Comparison of ENCODE assay signal across 9 mouse cellular contexts in the genomic region with DNA sequence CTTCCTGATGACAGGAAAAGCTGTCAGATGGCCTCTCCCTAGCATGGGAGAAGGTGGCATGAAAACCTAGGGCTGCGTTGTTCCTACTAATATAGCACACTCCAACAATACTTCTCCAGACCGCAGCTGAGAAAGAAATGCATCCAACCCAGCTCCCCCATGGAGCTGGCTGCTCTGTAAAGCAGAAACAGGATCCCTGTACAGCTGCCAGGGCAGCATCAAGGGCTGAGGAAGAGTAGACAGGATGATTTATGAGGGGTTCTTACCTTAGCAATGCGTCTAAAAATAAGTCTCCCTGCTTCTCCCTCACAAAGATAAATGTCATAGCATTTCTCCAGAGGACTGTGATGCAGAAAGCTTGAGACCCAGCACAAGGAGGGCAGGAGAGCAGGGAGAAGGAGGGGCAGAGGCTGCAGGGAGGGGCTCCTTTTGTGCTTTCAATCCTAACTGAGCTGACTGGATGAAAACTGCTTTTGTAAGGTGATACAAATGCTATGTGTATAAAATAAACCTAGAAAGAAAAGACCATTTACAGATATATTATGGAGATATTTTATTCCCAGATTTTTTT.
DNase-seq lines count a peak whose midpoint lies in the region; ATAC-seq lines count a peak whose summit lies in the region.
"Had no signal": no experiment of that assay in that cellular context is flagged by ENCODE, and none has a peak within 500 bp of the region (broad histone marks: within the 10 kb centered on the region; RNA-seq: fewer than 3 reads in every experiment).

No protein-coding gene starts in this region.

- no peak for ATAC-seq in liver, embryonic 12.5 days
- peak; percentile 61 for ATAC-seq in intestine, embryonic 15.5 days
- peak; percentile 62 for ATAC-seq in neural tube, embryonic 15.5 days (ENCODE audit: low FRiP score)

- H3K4me3 ChIP-seq in liver, embryonic 12.5 days: no peak overlapping the region
- no peak overlapping the region for H3K4me3 ChIP-seq in intestine, embryonic 15.5 days (replicated peaks)
- no peak overlapping the region for H3K4me3 ChIP-seq in neural tube, embryonic 15.5 days (replicated peaks)

- WGBS in liver, embryonic 12.5 days (ENCODE audit: insufficient replicate concordance): 54% methylated on average over 3 of the region's 3 CpGs
- 12% methylated on average over 3 of the region's 3 CpGs for WGBS in intestine, embryonic 15.5 days
- 7% methylated on average over 3 of the region's 3 CpGs for WGBS in neural tube, embryonic 15.5 days

- peaks cover 11% of the 10 kb centered on the region for H3K4me1 ChIP-seq in liver, embryonic 12.5 days
- peaks cover 7% of the 10 kb centered on the region; the same call in 1 of the 2 replicates for H3K4me1 ChIP-seq in intestine, embryonic 15.5 days (replicated peaks)
- H3K4me1 ChIP-seq in neural tube, embryonic 15.5 days: peaks cover 10% of the 10 kb centered on the region

- no peak overlapping the region for H3K27ac ChIP-seq in liver, embryonic 12.5 days
- H3K27ac ChIP-seq in intestine, embryonic 15.5 days: no peak overlapping the region
- H3K27ac ChIP-seq in neural tube, embryonic 15.5 days (replicated peaks): peak overlapping the region; percentile 41; the same call in 1 of the 2 replicates
- H3K27ac ChIP-seq: macrophage had no signal

- H3K9me3 ChIP-seq in liver, embryonic 12.5 days (replicated peaks): no peaks in the 10 kb centered on the region
- no peaks in the 10 kb centered on the region for H3K9me3 ChIP-seq in intestine, embryonic 15.5 days
- no peaks in the 10 kb centered on the region for H3K9me3 ChIP-seq in neural tube, embryonic 15.5 days (replicated peaks)

- peaks cover 9% of the 10 kb centered on the region; the same call in 1 of the 2 replicates for H3K36me3 ChIP-seq in liver, embryonic 12.5 days
- no peaks in the 10 kb centered on the region for H3K36me3 ChIP-seq in intestine, embryonic 15.5 days
- H3K36me3 ChIP-seq in neural tube, embryonic 15.5 days: no peaks in the 10 kb centered on the region; the same call in 1 of the 2 replicates

- DNase-seq in liver: peak; percentile 7
- peak; percentile 47 for DNase-seq in embryo, embryonic 11.5 days (ENCODE audit: low read depth, low spot score)
- DNase-seq in right cerebral cortex, postnatal 4 days: no peak
- no peak for DNase-seq in urinary bladder, postnatal 36 days (ENCODE audit: low spot score in 2 of 2)
- DNase-seq in lung, postnatal 25 days (ENCODE audit: low spot score): no peak

- H3K4me2 ChIP-seq in liver, embryonic 12.5 days: no peak overlapping the region
- no peak overlapping the region for H3K4me2 ChIP-seq in intestine, embryonic 15.5 days (replicated peaks)
- H3K4me2 ChIP-seq in neural tube, embryonic 15.5 days: no peak overlapping the region

- no peaks in the 10 kb centered on the region for H3K27me3 ChIP-seq in liver, embryonic 12.5 days (replicated peaks)
- H3K27me3 ChIP-seq in intestine, embryonic 15.5 days (replicated peaks): no peaks in the 10 kb centered on the region
- no peaks in the 10 kb centered on the region for H3K27me3 ChIP-seq in neural tube, embryonic 15.5 days (replicated peaks)

- H3K9ac ChIP-seq in liver, embryonic 12.5 days: no peak overlapping the region
- H3K9ac ChIP-seq in intestine, embryonic 15.5 days: no peak overlapping the region
- no peak overlapping the region for H3K9ac ChIP-seq in neural tube, embryonic 15.5 days (replicated peaks)

Comparison
In these comparisons a context has a peak if more than half of its experiments do, and no peak if none do; other contexts are left out.
1. DNase-seq: peak in liver (single experiment) and embryo, embryonic 11.5 days (single experiment); none in right cerebral cortex, postnatal 4 days (single experiment), urinary bladder, postnatal 36 days (0 of 2) and lung, postnatal 25 days (single experiment).